Mouse (Mus musculus): ENCODE measurements around the gene Vwa5b1. TPM values are rescaled to one million over a fixed set of nuclear protein-coding genes. Genes with fewer than 3 reads are reported as not detected.

The Vwa5b1 gene
- 0.08 and 0.13 TPM in 2 replicates for polyA plus RNA-seq (2014; fragmentation: Nextera tagmentation; extraction: Ambion mirVana)

DNA sequence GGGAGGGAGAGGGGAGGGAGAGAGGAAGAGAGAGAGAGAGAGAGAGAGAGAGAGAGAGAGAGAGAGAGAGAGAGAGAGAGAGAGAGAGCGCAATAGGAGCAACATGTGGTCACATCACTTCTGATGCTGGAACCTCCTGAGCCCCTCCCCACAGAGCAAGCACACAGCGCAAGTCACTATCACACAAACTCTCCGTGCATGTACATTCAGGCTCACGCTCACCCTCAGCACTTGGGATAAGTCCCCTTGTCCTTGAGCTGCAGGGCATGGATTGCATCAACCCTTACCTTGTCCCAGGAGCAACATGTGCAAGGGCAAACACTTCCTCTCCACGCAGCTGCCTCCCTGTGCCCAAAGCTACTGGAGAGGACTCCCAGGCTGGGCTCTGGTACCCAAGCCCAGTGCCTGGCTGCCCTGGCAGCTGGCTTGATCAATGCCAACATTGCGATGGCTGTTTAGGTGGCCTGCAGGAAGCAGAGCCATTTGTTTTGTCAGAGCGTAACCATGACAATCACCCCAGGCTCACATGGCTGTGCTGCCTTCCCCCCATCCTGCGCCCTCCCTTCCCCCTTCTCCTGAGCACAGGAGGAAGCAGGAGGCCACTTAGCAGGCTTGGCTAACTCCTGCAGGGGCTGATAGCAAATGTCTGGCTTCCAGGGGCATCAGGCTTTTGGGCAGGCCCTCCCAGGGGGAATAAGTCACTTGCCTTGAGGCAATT, at the start of gene Vwa5b1:
Vwa5b1 (minus strand) TSS at position 457 of the 718 bp plus-strand sequence.
- H3K9me3 ChIP-seq (ENCODE audit: control insufficient read depth, low read length), result no peaks in the 10 kb centered on the region
- no peak within 1 kb of the TSS for H3K9ac ChIP-seq (ENCODE audit: low read length)
- H3K4me2 ChIP-seq (ENCODE audit: low read depth, low read length, severe bottlenecking), result no peak within 1 kb of the TSS
- DNase-seq (ENCODE audit: low spot score) (no peak), ATAC-seq (replicated peaks; ENCODE audit: low FRiP score) (no peak)
- H3K27ac ChIP-seq (ENCODE audit: low read depth, low read length), result no peak within 1 kb of the TSS
- H3K36me3 ChIP-seq (ENCODE audit: control insufficient read depth, insufficient read depth, low read length), result no peaks in the 10 kb centered on the region
- H3K27me3 ChIP-seq (ENCODE audit: control insufficient read depth, insufficient read depth, low read length), result no peaks in the 10 kb centered on the region
- H3K4me3 ChIP-seq (ENCODE audit: low read depth, low read length), result no peak within 1 kb of the TSS
- 32% methylated on average over 8 of the region's 8 CpGs for WGBS
- H3K4me1 ChIP-seq (replicated peaks; ENCODE audit: control insufficient read depth, insufficient read depth, low read length), result peaks cover 3% of the 10 kb centered on the region; the same call in 1 of the 2 replicates

- Histone ChIP-seq H3K9ac (ENCODE audit: low read length) (no peak overlapping the region), H3K27ac (ENCODE audit: low read depth, low read length) (no peak overlapping the region), H3K4me3 (ENCODE audit: low read depth, low read length) (no peak overlapping the region), H3K36me3 (ENCODE audit: control insufficient read depth, insufficient read depth, low read length) (no peaks in the 10 kb centered on the region), H3K4me2 (ENCODE audit: low read depth, low read length, severe bottlenecking) (no peak overlapping the region), H3K27me3 (ENCODE audit: control insufficient read depth, insufficient read depth, low read length) (peaks cover 14% of the 10 kb centered on the region), H3K4me1 (replicated peaks; ENCODE audit: control insufficient read depth, insufficient read depth, low read length) (no peaks in the 10 kb centered on the region), H3K9me3 (ENCODE audit: control insufficient read depth, low read length) (no peaks in the 10 kb centered on the region)
- DNase-seq (ENCODE audit: low spot score), result no peak
- WGBS, result 49% methylated on average over 2 of the region's 2 CpGs
- ATAC-seq (replicated peaks; ENCODE audit: low FRiP score), result no peak
Measured at GRCm38 (mm10) chr4:138682760-138683159, 47.1 kb upstream of the Vwa5b1 start.

GRCm38 (mm10) chr4:138680124-138680523, 44.4 kb upstream of the Vwa5b1 start:
- H3K4me1 ChIP-seq (replicated peaks; ENCODE audit: control insufficient read depth, insufficient read depth, low read length), result no peaks in the 10 kb centered on the region

DNA sequence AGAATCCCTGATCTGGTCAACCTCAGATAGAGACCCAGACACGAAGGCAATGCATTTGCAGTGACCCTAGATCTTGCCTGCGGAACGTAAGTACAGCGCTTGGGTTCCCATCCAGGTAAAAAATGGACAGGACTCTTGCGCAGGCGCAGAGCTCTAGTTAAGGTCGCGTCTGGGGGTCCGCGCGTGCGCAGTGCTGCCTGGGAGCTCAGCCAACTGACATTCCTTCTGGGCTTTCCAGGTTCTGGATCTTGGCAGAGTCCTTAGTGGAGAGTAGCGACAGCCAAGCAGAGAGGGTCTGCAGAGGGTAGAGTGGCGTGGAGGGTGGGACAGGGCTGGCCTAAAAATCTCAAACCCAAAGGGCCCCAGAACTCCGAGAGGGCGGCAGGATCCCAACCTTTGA, 41.9 kb upstream of the Vwa5b1 start:
- DNase-seq (ENCODE audit: low spot score) (peak; percentile 75), ATAC-seq (replicated peaks; ENCODE audit: low FRiP score) (no peak)
- 29% methylated on average over 16 of the region's 16 CpGs for WGBS

More at GRCm38 (mm10) chr4:138680124-138680523, 44.4 kb upstream of the Vwa5b1 start:
- Histone ChIP-seq H3K9ac (ENCODE audit: low read length) (no peak overlapping the region), H3K36me3 (ENCODE audit: control insufficient read depth, insufficient read depth, low read length) (no peaks in the 10 kb centered on the region), H3K4me2 (ENCODE audit: low read depth, low read length, severe bottlenecking) (no peak overlapping the region), H3K4me3 (ENCODE audit: low read depth, low read length) (no peak overlapping the region), H3K27me3 (ENCODE audit: control insufficient read depth, insufficient read depth, low read length) (peaks cover 5% of the 10 kb centered on the region), H3K9me3 (ENCODE audit: control insufficient read depth, low read length) (no peaks in the 10 kb centered on the region), H3K27ac (ENCODE audit: low read depth, low read length) (no peak overlapping the region)
- WGBS, result 80% methylated on average over 4 of the region's 4 CpGs
- no peak for ATAC-seq (replicated peaks; ENCODE audit: low FRiP score)
- DNase-seq (ENCODE audit: low spot score), result no peak

GRCm38 (mm10) chr4:138676480-138676879, 40.8 kb upstream of the Vwa5b1 start:
- Histone ChIP-seq H3K4me1 (replicated peaks; ENCODE audit: control insufficient read depth, insufficient read depth, low read length) (no peaks in the 10 kb centered on the region), H3K4me3 (ENCODE audit: low read depth, low read length) (no peak overlapping the region), H3K27ac (ENCODE audit: low read depth, low read length) (no peak overlapping the region), H3K27me3 (ENCODE audit: control insufficient read depth, insufficient read depth, low read length) (no peaks in the 10 kb centered on the region; the same call in none of the 2 replicates), H3K9ac (ENCODE audit: low read length) (no peak overlapping the region), H3K4me2 (ENCODE audit: low read depth, low read length, severe bottlenecking) (no peak overlapping the region), H3K9me3 (ENCODE audit: control insufficient read depth, low read length) (no peaks in the 10 kb centered on the region), H3K36me3 (ENCODE audit: control insufficient read depth, insufficient read depth, low read length) (no peaks in the 10 kb centered on the region)
- WGBS, result 16% methylated on average over 16 of the region's 16 CpGs
- ATAC-seq (replicated peaks; ENCODE audit: low FRiP score), result no peak
- peak; percentile 74 for DNase-seq (ENCODE audit: low spot score)

More for the DNA sequence above, 41.9 kb upstream of the Vwa5b1 start:
- H3K36me3 ChIP-seq (ENCODE audit: control insufficient read depth, insufficient read depth, low read length), result no peaks in the 10 kb centered on the region
- H3K4me3 ChIP-seq (ENCODE audit: low read depth, low read length), result no peak overlapping the region
- no peak overlapping the region for H3K27ac ChIP-seq (ENCODE audit: low read depth, low read length)
- H3K9ac ChIP-seq (ENCODE audit: low read length), result no peak overlapping the region; the same call in 1 of the 2 replicates
- no peaks in the 10 kb centered on the region for H3K9me3 ChIP-seq (ENCODE audit: control insufficient read depth, low read length)
- no peaks in the 10 kb centered on the region for H3K4me1 ChIP-seq (replicated peaks; ENCODE audit: control insufficient read depth, insufficient read depth, low read length)
- H3K4me2 ChIP-seq (ENCODE audit: low read depth, low read length, severe bottlenecking), result peak overlapping the region; percentile 32
- H3K27me3 ChIP-seq (ENCODE audit: control insufficient read depth, insufficient read depth, low read length), result no peaks in the 10 kb centered on the region; the same call in none of the 2 replicates

DNA sequence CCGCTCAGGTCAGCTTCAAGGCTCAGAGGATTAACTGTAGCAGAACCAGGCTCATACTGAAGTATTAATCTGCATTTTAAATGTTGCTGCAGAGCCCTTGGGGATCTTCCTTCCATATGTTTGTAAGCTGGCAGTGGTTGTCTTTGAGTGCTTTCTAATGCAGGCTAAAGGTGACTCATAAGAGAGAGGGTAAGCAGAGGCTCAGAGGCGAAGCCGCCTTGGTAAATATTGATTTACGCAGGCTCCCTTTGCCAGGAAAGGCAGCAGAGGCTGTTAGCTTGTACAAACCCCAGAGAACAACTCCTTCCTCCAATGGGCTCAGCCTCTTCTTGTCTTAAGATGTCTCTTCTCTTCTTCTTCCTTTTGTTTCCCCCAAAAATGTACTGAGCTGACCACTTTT, 36.5 kb upstream of the Vwa5b1 start:
- Histone ChIP-seq H3K27ac (ENCODE audit: low read depth, low read length) (no peak overlapping the region), H3K9ac (ENCODE audit: low read length) (no peak overlapping the region), H3K9me3 (ENCODE audit: control insufficient read depth, low read length) (no peaks in the 10 kb centered on the region), H3K4me3 (ENCODE audit: low read depth, low read length) (no peak overlapping the region), H3K4me1 (replicated peaks; ENCODE audit: control insufficient read depth, insufficient read depth, low read length) (no peaks in the 10 kb centered on the region), H3K36me3 (ENCODE audit: control insufficient read depth, insufficient read depth, low read length) (no peaks in the 10 kb centered on the region), H3K4me2 (ENCODE audit: low read depth, low read length, severe bottlenecking) (no peak overlapping the region), H3K27me3 (ENCODE audit: control insufficient read depth, insufficient read depth, low read length) (no peaks in the 10 kb centered on the region; the same call in 1 of the 2 replicates)
- 75% methylated on average over 4 of the region's 4 CpGs for WGBS
- no peak for DNase-seq (ENCODE audit: low spot score)
- ATAC-seq (replicated peaks; ENCODE audit: low FRiP score), result no peak

GRCm38 (mm10) chr4:138670093-138670889, 34.6 kb upstream of the Vwa5b1 start:
- ATAC-seq (replicated peaks; ENCODE audit: low FRiP score), result no peak
- 87% methylated on average over 11 of the region's 11 CpGs for WGBS

GRCm38 (mm10) chr4:138666521-138666920, 30.8 kb upstream of the Vwa5b1 start:
- ATAC-seq (replicated peaks; ENCODE audit: low FRiP score) (no peak), DNase-seq (ENCODE audit: low spot score) (no peak)
- WGBS, result 84% methylated on average over 10 of the region's 10 CpGs

More at GRCm38 (mm10) chr4:138670093-138670889, 34.6 kb upstream of the Vwa5b1 start:
- no peak for DNase-seq (ENCODE audit: low spot score)
- no peaks in the 10 kb centered on the region for H3K27me3 ChIP-seq (ENCODE audit: control insufficient read depth, insufficient read depth, low read length)
- H3K36me3 ChIP-seq (ENCODE audit: control insufficient read depth, insufficient read depth, low read length), result no peaks in the 10 kb centered on the region
- H3K27ac ChIP-seq (ENCODE audit: low read depth, low read length), result no peak overlapping the region
- H3K4me2 ChIP-seq (ENCODE audit: low read depth, low read length, severe bottlenecking), result no peak overlapping the region
- no peaks in the 10 kb centered on the region for H3K4me1 ChIP-seq (replicated peaks; ENCODE audit: control insufficient read depth, insufficient read depth, low read length)
- no peaks in the 10 kb centered on the region for H3K9me3 ChIP-seq (ENCODE audit: control insufficient read depth, low read length)
- no peak overlapping the region for H3K4me3 ChIP-seq (ENCODE audit: low read depth, low read length)
- no peak overlapping the region for H3K9ac ChIP-seq (ENCODE audit: low read length)

More at GRCm38 (mm10) chr4:138666521-138666920, 30.8 kb upstream of the Vwa5b1 start:
- no peaks in the 10 kb centered on the region for H3K4me1 ChIP-seq (replicated peaks; ENCODE audit: control insufficient read depth, insufficient read depth, low read length)
- no peak overlapping the region for H3K4me3 ChIP-seq (ENCODE audit: low read depth, low read length)
- no peaks in the 10 kb centered on the region for H3K27me3 ChIP-seq (ENCODE audit: control insufficient read depth, insufficient read depth, low read length)
- H3K9ac ChIP-seq (ENCODE audit: low read length), result no peak overlapping the region
- H3K36me3 ChIP-seq (ENCODE audit: control insufficient read depth, insufficient read depth, low read length), result no peaks in the 10 kb centered on the region
- no peak overlapping the region for H3K27ac ChIP-seq (ENCODE audit: low read depth, low read length)
- H3K4me2 ChIP-seq (ENCODE audit: low read depth, low read length, severe bottlenecking), result no peak overlapping the region
- H3K9me3 ChIP-seq (ENCODE audit: control insufficient read depth, low read length), result no peaks in the 10 kb centered on the region
